Mouse (Mus musculus) CH12.LX (cell line): Measurements from ENCODE around the gene Haao. TPM values are rescaled to one million over a fixed set of nuclear protein-coding genes. Genes with fewer than 3 reads are reported as not detected.
A peak's percentile ranks its signal among the peaks of the same experiment; 100 is the strongest.

ENCODE experiments used
- DNase-seq: peaks from one replicate; pipeline ENCODE4 v3.0.0-alpha.2; 2013; ENCODE audit errors: extremely low read depth
- H3K27ac ChIP-seq: 2 replicates; pipeline ENCODE4 v1.5.1; 2012; ENCODE audit warnings: low read depth, mild to moderate bottlenecking, control low read depth, moderate library complexity; ENCODE audit not compliant: insufficient read depth
- H3K27me3 ChIP-seq: replicated peaks from 2 replicates; pipeline ENCODE3; 2012; ENCODE audit warnings: inconsistent platforms
- H3K36me3 ChIP-seq, 2 experiments: replicated peaks in 1 of 2; 2 replicates each; pipeline versions ENCODE3 to v1.6.1; 2012; ENCODE audit warnings: inconsistent platforms in 1 of 2, low read length in 1 of 2, mild to moderate bottlenecking in 1 of 2, mixed read lengths in 1 of 2, moderate library complexity in 1 of 2; ENCODE audit not compliant: control insufficient read depth in 1 of 2, insufficient read depth in 1 of 2
- H3K4me1 ChIP-seq, 2 experiments: 2 replicates each; pipeline ENCODE4 v1.6.1; 2012; ENCODE audit warnings: inconsistent platforms in 1 of 2, moderate library complexity in 1 of 2; ENCODE audit not compliant: insufficient read depth in 2 of 2, control insufficient read depth in 1 of 2
- H3K4me2 ChIP-seq: 2 replicates; pipeline ENCODE4 v1.6.1; 2012; ENCODE audit warnings: low read depth, mild to moderate bottlenecking, control low read depth; ENCODE audit not compliant: poor library complexity, insufficient read depth, severe bottlenecking
- H3K4me3 ChIP-seq, 3 experiments: fragments of 150-350 bp in 1 of 3; sonication (generic) in 1 of 3; replicated peaks in 1 of 3; 2 replicates each; pipeline versions ENCODE3 to v1.5.1; 2011 to 2012; ENCODE audit warnings: low read depth in 2 of 3, low read length in 2 of 3, mild to moderate bottlenecking in 2 of 3, moderate library complexity in 2 of 3, control low read depth in 1 of 3, improper control_type of control experiment in 1 of 3, inconsistent platforms in 1 of 3, mixed read lengths in 1 of 3; ENCODE audit not compliant: poor library complexity in 1 of 3
- H3K79me2 ChIP-seq: replicated peaks from 2 replicates; pipeline ENCODE4 v1.6.1; 2012; ENCODE audit warnings: mild to moderate bottlenecking, moderate library complexity; ENCODE audit not compliant: control insufficient read depth, poor library complexity, insufficient read depth, severe bottlenecking; ENCODE audit errors: extremely low read depth
- H3K9ac ChIP-seq: 2 replicates; pipeline ENCODE4 v1.6.1; 2012; ENCODE audit warnings: low read depth, mild to moderate bottlenecking, control low read depth, moderate library complexity; ENCODE audit not compliant: insufficient read depth
- H3K9me3 ChIP-seq: replicated peaks from 2 replicates; pipeline ENCODE3; 2012; ENCODE audit warnings: low read length, inconsistent platforms, mixed read lengths
- BHLHE40 ChIP-seq: IDR thresholded peaks from 2 replicates; pipeline ENCODE4 v1.6.1; 2011; ENCODE audit warnings: mild to moderate bottlenecking, low read depth, low read length, improper control_type of control experiment
- CHD1 ChIP-seq: IDR thresholded peaks from 2 replicates; pipeline ENCODE4 v1.6.1; 2012; ENCODE audit warnings: low read depth, low read length, improper control_type of control experiment, inconsistent platforms
- CTCF ChIP-seq, 2 experiments: IDR thresholded peaks in 1 of 2; conservative IDR thresholded peaks in 1 of 2; 2 replicates each; pipeline ENCODE4 v1.5.1; 2011 to 2012; ENCODE audit warnings: low read depth in 2 of 2, low read length in 2 of 2, improper control_type of control experiment in 1 of 2, inconsistent platforms in 1 of 2, mild to moderate bottlenecking in 1 of 2, moderate library complexity in 1 of 2
- E2F4 ChIP-seq: IDR thresholded peaks from 2 replicates; pipeline ENCODE4 v1.6.1; 2011; ENCODE audit warnings: low read depth, low read length, improper control_type of control experiment; ENCODE audit not compliant: insufficient replicate concordance
- EP300 ChIP-seq: IDR thresholded peaks from 2 replicates; pipeline ENCODE4 v1.6.1; 2011; ENCODE audit warnings: low read length, improper control_type of control experiment
- IRF4 ChIP-seq: IDR thresholded peaks from 2 replicates; pipeline ENCODE4 v1.6.1; 2014; ENCODE audit warnings: low read depth, mild to moderate bottlenecking, inconsistent platforms, low read length, improper control_type of control experiment
- JUN ChIP-seq: IDR thresholded peaks from 2 replicates; pipeline ENCODE4 v1.6.1; 2011; ENCODE audit warnings: low read depth, mild to moderate bottlenecking, low read length, improper control_type of control experiment, moderate library complexity; ENCODE audit not compliant: insufficient read depth
- MAFK ChIP-seq: IDR thresholded peaks from 2 replicates; pipeline ENCODE4 v1.6.1; 2011; ENCODE audit warnings: low read length, improper control_type of control experiment; ENCODE audit not compliant: insufficient replicate concordance
- MAZ ChIP-seq: IDR thresholded peaks from 2 replicates; pipeline ENCODE4 v1.6.1; 2012; ENCODE audit warnings: low read depth, mild to moderate bottlenecking, inconsistent platforms, low read length, improper control_type of control experiment, moderate library complexity
- MXI1 ChIP-seq: IDR thresholded peaks from 2 replicates; pipeline ENCODE4 v1.6.1; 2011; ENCODE audit warnings: mild to moderate bottlenecking, low read depth, low read length, improper control_type of control experiment
- MYC ChIP-seq: IDR thresholded peaks from 2 replicates; pipeline ENCODE4 v1.6.1; 2011; ENCODE audit warnings: low read depth, mild to moderate bottlenecking, improper control_type of control experiment, low read length
- NELFE ChIP-seq: IDR thresholded peaks from 2 replicates; pipeline ENCODE4 v1.6.1; 2011; ENCODE audit warnings: low read depth, low read length, improper control_type of control experiment
- NRF1 ChIP-seq: IDR thresholded peaks from 2 replicates; pipeline ENCODE4 v1.6.1; 2014; ENCODE audit warnings: low read depth, mild to moderate bottlenecking, inconsistent platforms, low read length, improper control_type of control experiment, moderate library complexity
- RAD21 ChIP-seq: IDR thresholded peaks from 2 replicates; pipeline ENCODE4 v1.6.1; 2011; ENCODE audit warnings: low read depth, mild to moderate bottlenecking, low read length, improper control_type of control experiment, moderate library complexity
- RCOR1 ChIP-seq: conservative IDR thresholded peaks from 2 replicates; pipeline ENCODE4 v1.6.1; 2012; ENCODE audit warnings: low read depth, mild to moderate bottlenecking, inconsistent platforms, low read length, improper control_type of control experiment
- SIN3A ChIP-seq: IDR thresholded peaks from 2 replicates; pipeline ENCODE4 v1.6.1; 2012; ENCODE audit warnings: low read length, improper control_type of control experiment, inconsistent platforms
- SMC3 ChIP-seq: IDR thresholded peaks from 2 replicates; pipeline ENCODE4 v1.6.1; 2011; ENCODE audit warnings: low read depth, low read length, improper control_type of control experiment
- TBP ChIP-seq: conservative IDR thresholded peaks from 2 replicates; pipeline ENCODE4 v1.6.1; 2011; ENCODE audit warnings: low read depth, low read length, improper control_type of control experiment
- UBTF ChIP-seq: IDR thresholded peaks from 2 replicates; pipeline ENCODE4 v1.6.1; 2012; ENCODE audit warnings: low read depth, mild to moderate bottlenecking, inconsistent platforms, low read length, improper control_type of control experiment, moderate library complexity
- ZKSCAN1 ChIP-seq: IDR thresholded peaks from 2 replicates; pipeline ENCODE4 v1.6.1; 2012; ENCODE audit warnings: low read depth, inconsistent platforms, low read length, improper control_type of control experiment, borderline replicate concordance
- ZNF384 ChIP-seq: IDR thresholded peaks from 2 replicates; pipeline ENCODE4 v1.6.1; 2012; ENCODE audit warnings: low read depth, low read length, improper control_type of control experiment, inconsistent platforms
- dilution Hi-C: fragments of 300-500 bp; cut with MboI; formaldehyde crosslinking; loops from 2 replicates; pipeline ENCODE4 v1.14.3; 2020; ENCODE audit warnings: low sequenced_read_pairs; ENCODE audit not compliant: extremely low pct_unique_long_range_greater_than_20kb, extremely low pct_ligation_motif_present
- in situ Hi-C: fragments of 300-500 bp; cut with MboI; formaldehyde crosslinking; loops from 3 replicates; pipeline ENCODE4 v1.14.3; 2019; ENCODE audit warnings: low sequenced_read_pairs, low pct_ligation_motif_present, low pct_unique_long_range_greater_than_20kb, mixed read lengths
- polyA plus RNA-seq: library from polyadenylated mRNA; unstranded; fragments of >175 nt; gene quantifications from 2 replicates; pipeline ENCODE4 v1.2.1, GENCODE M21; 2012; ENCODE audit warnings: low read depth; ENCODE audit not compliant: insufficient read length
- total RNA-seq, 2 experiments: library from RNA; depleted of rRNA; stranded (reverse); fragments of 300-350 nt in 1 of 2; fragments of >200 nt in 1 of 2; gene quantifications; 2 replicates each; pipeline ENCODE4 v1.2.3; 2012 to 2014

The Haao gene
- total and polyA plus RNA-seq, 3 experiments = 18.6 to 30.6 (median 19.1) TPM

DNA sequence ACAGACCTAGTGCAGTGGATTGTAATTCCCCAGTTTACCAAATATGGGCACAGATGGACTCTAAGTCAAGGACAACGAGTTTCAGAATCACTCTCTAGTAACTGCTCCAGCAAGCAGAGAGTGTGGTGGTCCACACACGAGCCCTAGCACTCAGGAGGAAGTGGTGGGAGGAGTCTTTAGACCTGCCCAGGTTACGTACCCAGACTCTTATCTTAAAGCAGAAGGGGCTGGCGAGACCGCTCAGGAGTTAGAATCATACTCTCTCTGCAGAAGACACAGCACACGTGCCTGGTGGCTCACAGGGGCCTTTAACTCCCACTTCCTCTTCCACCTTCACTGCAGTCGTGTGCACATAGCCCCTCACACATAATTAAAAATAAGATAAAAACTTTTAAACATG, 40.4 kb downstream of the Haao start:
- no peak overlapping the region for H3K4me3 ChIP-seq
- in situ Hi-C loops = no loop called here
- no peaks in the 10 kb centered on the region for H3K9me3 ChIP-seq
- no peak overlapping the region for H3K9ac ChIP-seq
- 0 out of 2 replicates have a peak, but pooled peaks have one; percentile 36 for TF ChIP-seq MYC
- no peak for TF ChIP-seq RCOR1
- TF ChIP-seq IRF4 = peak; percentile 36; the same call in 1 of the 2 replicates
- no peak for TF ChIP-seq SIN3A
- TF ChIP-seq BHLHE40 = peak; percentile 82
- TF ChIP-seq, all 38 proteins: peak for 3
- no peaks in the 10 kb centered on the region for H3K79me2 ChIP-seq
- no peak overlapping the region for H3K4me2 ChIP-seq
- no peak overlapping the region for H3K27ac ChIP-seq
- H3K4me1 ChIP-seq = peaks cover 0 to 40% of the 10 kb centered on the region in 2 experiments; a peak in 2 of 4 replicates
- dilution Hi-C loops = no loop called here
- DNase-seq = peak; percentile 49
- H3K36me3 ChIP-seq = peaks cover 21 to 78% of the 10 kb centered on the region in 2 experiments
- H3K27me3 ChIP-seq = no peaks in the 10 kb centered on the region

DNA sequence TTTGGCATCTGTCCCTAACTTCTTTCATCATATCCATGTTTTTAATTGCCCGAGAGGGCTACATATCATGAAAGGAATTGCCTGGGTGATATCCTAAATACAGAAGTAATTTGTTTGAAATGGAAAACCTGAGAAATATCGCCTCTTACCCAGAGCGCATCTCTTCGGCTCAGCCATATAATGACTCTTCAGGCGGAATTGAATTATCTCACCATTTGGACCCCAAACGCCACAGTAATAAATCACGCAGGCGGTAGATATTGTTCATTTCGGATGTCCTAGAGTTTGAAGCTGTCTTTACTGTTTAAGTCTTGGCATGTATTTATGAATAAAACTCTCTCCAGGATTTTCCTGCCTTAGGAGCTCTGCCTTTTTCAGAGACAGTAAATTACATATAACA, 42.7 kb downstream of the Haao start:
- TF ChIP-seq SMC3 = no peak
- no peak for TF ChIP-seq CHD1
- TF ChIP-seq ZKSCAN1 = no peak
- TF ChIP-seq BHLHE40 = no peak
- no peak for TF ChIP-seq SIN3A
- no peak for TF ChIP-seq IRF4
- H3K79me2 ChIP-seq = no peaks in the 10 kb centered on the region
- H3K4me1 ChIP-seq = peaks cover 0 to 36% of the 10 kb centered on the region in 2 experiments; a peak in 2 of 4 replicates
- DNase-seq = no peak
- no peaks in the 10 kb centered on the region for H3K27me3 ChIP-seq
- no peak overlapping the region for H3K4me3 ChIP-seq
- no peaks in the 10 kb centered on the region for H3K9me3 ChIP-seq
- no peak overlapping the region for H3K9ac ChIP-seq
- H3K4me2 ChIP-seq = no peak overlapping the region
- dilution Hi-C loops (no loop called here), in situ Hi-C loops (no loop called here)
- H3K36me3 ChIP-seq = peaks cover 23 to 74% of the 10 kb centered on the region in 2 experiments
- H3K27ac ChIP-seq = no peak overlapping the region

DNA sequence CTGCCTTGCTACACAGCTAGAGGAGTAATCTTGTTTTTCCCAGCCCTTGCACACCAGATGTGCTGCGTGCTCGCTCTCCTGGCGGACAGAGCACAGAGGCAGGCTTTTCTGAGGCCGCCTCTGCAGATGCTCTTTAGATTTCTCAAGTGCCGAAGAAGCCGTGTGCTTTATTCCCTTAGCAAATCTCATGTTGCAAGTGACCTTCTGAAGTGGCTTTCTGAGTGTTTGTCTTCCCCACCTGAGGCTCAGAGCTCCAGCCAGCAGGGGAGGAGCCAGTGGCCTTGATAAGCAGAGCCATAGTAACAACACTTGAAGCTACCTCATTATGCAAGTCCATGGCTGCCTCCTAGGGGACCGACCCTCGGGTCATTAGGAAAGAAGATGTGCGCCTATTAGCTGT, 43.8 kb downstream of the Haao start:
- in situ Hi-C loops (no loop called here), dilution Hi-C loops (no loop called here)
- Histone ChIP-seq H3K79me2 (no peaks in the 10 kb centered on the region), H3K9me3 (no peaks in the 10 kb centered on the region), H3K27me3 (no peaks in the 10 kb centered on the region), H3K4me3 (no peak overlapping the region), H3K4me2 (no peak overlapping the region), H3K27ac (no peak overlapping the region), H3K9ac (no peak overlapping the region), H3K4me1 (peaks cover 0 to 25% of the 10 kb centered on the region in 2 experiments; a peak in 2 of 4 replicates), H3K36me3 (peaks cover 19 to 71% of the 10 kb centered on the region in 2 experiments)
- DNase-seq = no peak
- TF ChIP-seq TBP (no peak), MXI1 (no peak), MAFK (no peak), MYC (no peak), E2F4 (no peak), JUN (no peak), SMC3 (no peak), SIN3A (no peak), MAZ (no peak), ZNF384 (no peak), RAD21 (no peak), EP300 (no peak), CTCF (conservative IDR thresholded peaks at IDR 0.05 in 1 of 2, IDR thresholded peaks at IDR 0.05 in 1 of 2; ENCODE audit: low read depth in 2 of 2, low read length in 2 of 2) (no peak), NELFE (no peak), NRF1 (no peak), UBTF (no peak)
